Mouse (Mus musculus) erythroblast, embryonic 14.5 days (primary cell): Measurements from ENCODE around the gene Ncor1.

ENCODE experiments used
- GATA1 ChIP-seq: IDR thresholded peaks from 2 replicates; pipeline ENCODE4 v1.6.1; 2012; ENCODE audit warnings: low read length, inconsistent platforms, mixed read lengths
- TAL1 ChIP-seq: IDR thresholded peaks from 3 replicates; pipeline ENCODE4 v1.6.1; 2012; ENCODE audit warnings: low read length, inconsistent platforms, mixed read lengths

DNA sequence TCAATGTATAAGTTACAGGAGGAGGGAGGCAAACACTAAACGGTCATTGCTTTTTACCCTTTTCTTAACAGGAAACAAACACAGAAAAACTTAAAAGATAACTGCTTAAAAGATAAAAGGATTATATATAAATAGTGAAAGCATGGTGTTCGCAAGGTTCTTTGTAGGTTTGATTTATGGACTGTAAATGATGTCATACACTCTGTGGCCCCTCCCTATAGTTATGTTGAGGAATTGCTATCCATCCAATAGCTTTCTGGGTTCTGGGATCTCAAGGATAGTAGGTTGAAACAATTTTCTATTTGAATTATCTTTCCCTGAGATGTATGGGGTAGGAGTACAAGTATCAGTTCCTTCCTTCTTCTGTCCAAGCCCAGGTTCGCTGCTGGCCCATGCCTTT is 138.2 kb downstream of the Ncor1 start:
- TF ChIP-seq GATA1 (no peak), TAL1 (no peak)
